Mouse (Mus musculus) embryo, embryonic 10.5 days (tissue): ENCODE measurements around the gene Robo2.
"Not testable (repeated sequence)": the region's sequence is repeated elsewhere in the genome, so short reads cannot be mapped to it uniquely, and the experiment has no call there.

ENCODE experiments used
- DNase-seq: peaks from one replicate; pipeline ENCODE4 v3.0.0-alpha.2; 2015; ENCODE audit warnings: low spot score

Robo2 gene

GRCm38 (mm10) chr16:74200705-74201104, 210.9 kb downstream of the Robo2 start:
- no peak for DNase-seq

- DNase-seq: no peak
Observed at GRCm38 (mm10) chr16:74200024-74200703, 211.5 kb downstream of the Robo2 start.

- no peak for DNase-seq
Observed at GRCm38 (mm10) chr16:74192979-74193554, 218.6 kb downstream of the Robo2 start.

GRCm38 (mm10) chr16:74191621-74192020, 220.0 kb downstream of the Robo2 start:
- no peak for DNase-seq

- no peak for DNase-seq
Observed at GRCm38 (mm10) chr16:74182509-74183113, 229.0 kb downstream of the Robo2 start.

- peak; percentile 35 for DNase-seq
Observed at GRCm38 (mm10) chr16:74172673-74173072, 239.0 kb downstream of the Robo2 start.

GRCm38 (mm10) chr16:74169642-74170041, 242.0 kb downstream of the Robo2 start:
- no peak for DNase-seq

- no peak for DNase-seq
Observed at GRCm38 (mm10) chr16:74169121-74169520, 242.5 kb downstream of the Robo2 start.

- DNase-seq: no peak
Observed at GRCm38 (mm10) chr16:74167832-74168231, 243.8 kb downstream of the Robo2 start.

GRCm38 (mm10) chr16:74162041-74162440, 249.6 kb downstream of the Robo2 start:
- DNase-seq: no peak

- DNase-seq: no peak
Observed at GRCm38 (mm10) chr16:74159189-74159588, 252.4 kb downstream of the Robo2 start.

- DNase-seq: no peak
Observed at GRCm38 (mm10) chr16:74136181-74136580, 275.4 kb downstream of the Robo2 start.

- no peak for DNase-seq
Observed at GRCm38 (mm10) chr16:74132833-74133232, 278.8 kb downstream of the Robo2 start.

- DNase-seq: no peak
Observed at GRCm38 (mm10) chr16:74131370-74131769, 280.3 kb downstream of the Robo2 start.

GRCm38 (mm10) chr16:74128443-74128983, 283.1 kb downstream of the Robo2 start:
- no peak for DNase-seq

- DNase-seq: no peak
Observed at GRCm38 (mm10) chr16:74113155-74113554, 298.5 kb downstream of the Robo2 start.

GRCm38 (mm10) chr16:74111101-74111500, 300.5 kb downstream of the Robo2 start:
- DNase-seq: no peak

GRCm38 (mm10) chr16:74104449-74104848, 307.2 kb downstream of the Robo2 start:
- not testable (repeated sequence) for DNase-seq

GRCm38 (mm10) chr16:74092997-74093801, 318.4 kb downstream of the Robo2 start:
- peak; percentile 80 for DNase-seq

GRCm38 (mm10) chr16:74089951-74090350, 321.7 kb downstream of the Robo2 start:
- no peak for DNase-seq

GRCm38 (mm10) chr16:74084188-74084587, 327.4 kb downstream of the Robo2 start:
- no peak for DNase-seq

GRCm38 (mm10) chr16:74072671-74073070, 339.0 kb downstream of the Robo2 start:
- no peak for DNase-seq
